Mouse (Mus musculus) hindbrain, embryonic 14.5 days (tissue): Measurements from ENCODE around the gene Hmox2. TPM values are rescaled to one million over a fixed set of nuclear protein-coding genes. Genes with fewer than 3 reads are reported as not detected.

Experiments used
- ATAC-seq: fragments of 200-750 bp; cut with Nextera tagmentation; 2 replicates; pipeline ENCODE4 v1.8.0; 2017; ENCODE audit warnings: moderate number of reproducible peaks, mild to moderate bottlenecking, moderate TSS enrichment, moderate library complexity; ENCODE audit not compliant: low FRiP score
- DNase-seq: peaks from one replicate; pipeline ENCODE4 v3.0.0-alpha.2; 2015; ENCODE audit warnings: low spot score
- H3K27ac ChIP-seq: fragments of 300-500 bp; sonication (generic); 2 replicates; pipeline ENCODE4 v1.5.1; 2014; ENCODE audit warnings: mild to moderate bottlenecking, moderate library complexity
- H3K27me3 ChIP-seq: fragments of 300-500 bp; sonication (generic); 2 replicates; pipeline ENCODE4 v1.6.1; 2014; ENCODE audit warnings: mild to moderate bottlenecking, low read length, mixed read lengths; ENCODE audit not compliant: control insufficient read depth, insufficient read depth
- H3K36me3 ChIP-seq: fragments of 300-500 bp; sonication (generic); replicated peaks from 2 replicates; pipeline ENCODE4 v1.6.1; 2014; ENCODE audit not compliant: control insufficient read depth, insufficient read depth
- H3K4me1 ChIP-seq: fragments of 300-500 bp; sonication (generic); replicated peaks from 2 replicates; pipeline ENCODE4 v1.6.1; 2014; ENCODE audit warnings: antibody characterized with exemption, low read length, mixed read lengths; ENCODE audit not compliant: control insufficient read depth, insufficient read depth
- H3K4me2 ChIP-seq: fragments of 300-500 bp; sonication (generic); replicated peaks from 2 replicates; pipeline ENCODE4 v1.6.1; 2014; ENCODE audit warnings: mild to moderate bottlenecking, moderate library complexity
- H3K4me3 ChIP-seq: fragments of 300-500 bp; sonication (generic); replicated peaks from 2 replicates; pipeline ENCODE4 v1.5.1; 2014; ENCODE audit warnings: mild to moderate bottlenecking, low read length
- H3K9ac ChIP-seq: fragments of 300-500 bp; sonication (generic); 2 replicates; pipeline ENCODE4 v1.6.1; 2014
- H3K9me3 ChIP-seq: fragments of 300-500 bp; sonication (generic); 2 replicates; pipeline ENCODE4 v1.6.1; 2016; ENCODE audit warnings: low read length; ENCODE audit not compliant: control insufficient read depth
- WGBS: fragments of 180-500 bp; shearing (Covaris S2); extraction: QIAGEN DNeasy Blood & Tissue Kit; methylation state at CpG from one replicate; pipeline ENCODE4 v1.1.7; 2014; 5-methylcytosine and 5-hydroxymethylcytosine counted together
- polyA plus RNA-seq: library from polyadenylated mRNA; unstranded; fragments of >200 nt; fragmentation: Nextera tagmentation; extraction: Ambion mirVana; gene quantifications from 2 replicates; pipeline ENCODE4 v1.2.1, GENCODE M21; 2014

Hmox2 gene
- polyA plus RNA-seq, 1 experiment from 2014 or later = 102 TPM

DNA sequence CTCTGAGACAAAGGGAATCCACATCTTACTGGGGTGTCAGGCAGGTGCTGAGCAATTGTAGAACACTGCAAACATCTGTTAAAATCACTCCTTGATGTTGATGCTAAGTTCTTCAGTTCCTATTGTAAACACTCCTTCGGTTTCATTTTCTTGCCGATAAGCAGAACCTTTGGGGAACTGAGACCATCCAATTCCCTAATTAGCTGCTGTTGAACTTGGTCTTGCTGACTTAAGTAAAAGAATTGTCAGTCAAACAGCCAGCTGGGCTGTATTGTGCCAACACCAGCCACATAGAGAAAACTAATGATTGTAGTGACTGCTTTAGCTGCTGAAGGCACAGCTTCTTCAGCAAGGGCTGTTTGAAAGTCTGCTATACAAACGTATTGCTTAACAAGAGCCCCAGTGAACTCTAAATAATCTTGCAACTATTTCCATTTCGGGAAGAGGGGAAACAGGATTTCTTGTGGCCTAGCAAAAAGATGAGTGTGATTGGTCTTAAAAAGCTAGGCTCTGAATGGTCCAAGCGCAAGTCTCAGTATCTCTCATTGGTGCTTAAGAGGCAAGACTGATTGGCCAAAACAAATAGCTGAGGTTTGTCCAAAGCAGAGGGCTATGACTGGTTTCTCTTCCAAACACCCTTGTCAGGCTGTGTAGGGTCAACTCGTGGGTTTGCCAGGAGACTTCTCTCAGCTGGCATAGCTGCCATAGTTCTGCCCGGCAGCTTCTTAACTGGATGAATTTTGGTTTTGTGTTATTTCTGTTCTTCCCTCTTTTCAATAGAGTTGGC lies 3.8 kb upstream of the Hmox2 start:
- DNase-seq (no peak), ATAC-seq (no peak)
- Histone ChIP-seq H3K9me3 (no peaks in the 10 kb centered on the region), H3K9ac (no peak overlapping the region), H3K36me3 (no peaks in the 10 kb centered on the region), H3K4me3 (no peak overlapping the region), H3K4me1 (peaks cover 7% of the 10 kb centered on the region), H3K27me3 (no peaks in the 10 kb centered on the region), H3K27ac (no peak overlapping the region), H3K4me2 (no peak overlapping the region)
- 79% methylated on average over 7 of the region's 7 CpGs for WGBS

DNA sequence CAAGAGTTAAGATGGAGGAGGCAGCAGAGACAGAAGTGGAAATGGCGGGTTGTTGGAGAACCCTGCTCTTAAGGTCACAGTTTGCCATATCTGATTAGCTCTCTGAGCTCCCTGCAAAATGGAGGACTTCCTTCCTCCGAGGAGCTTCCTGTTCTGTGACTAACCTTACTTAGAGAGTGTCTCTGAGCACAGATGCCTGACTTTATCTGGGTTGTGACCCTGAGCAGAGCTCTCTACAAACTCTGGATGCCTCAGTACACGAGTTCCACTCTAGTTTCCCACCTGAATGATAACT lies 3.3 kb upstream of the Hmox2 start:
- no peaks in the 10 kb centered on the region for H3K27me3 ChIP-seq
- DNase-seq = no peak
- WGBS = 73% methylated on average over 3 of the region's 3 CpGs
- no peak overlapping the region for H3K4me2 ChIP-seq
- no peak overlapping the region for H3K27ac ChIP-seq
- H3K9me3 ChIP-seq = no peaks in the 10 kb centered on the region
- H3K9ac ChIP-seq = no peak overlapping the region
- peaks cover 7% of the 10 kb centered on the region for H3K4me1 ChIP-seq
- no peaks in the 10 kb centered on the region for H3K36me3 ChIP-seq
- H3K4me3 ChIP-seq = no peak overlapping the region
- ATAC-seq = no peak

DNA sequence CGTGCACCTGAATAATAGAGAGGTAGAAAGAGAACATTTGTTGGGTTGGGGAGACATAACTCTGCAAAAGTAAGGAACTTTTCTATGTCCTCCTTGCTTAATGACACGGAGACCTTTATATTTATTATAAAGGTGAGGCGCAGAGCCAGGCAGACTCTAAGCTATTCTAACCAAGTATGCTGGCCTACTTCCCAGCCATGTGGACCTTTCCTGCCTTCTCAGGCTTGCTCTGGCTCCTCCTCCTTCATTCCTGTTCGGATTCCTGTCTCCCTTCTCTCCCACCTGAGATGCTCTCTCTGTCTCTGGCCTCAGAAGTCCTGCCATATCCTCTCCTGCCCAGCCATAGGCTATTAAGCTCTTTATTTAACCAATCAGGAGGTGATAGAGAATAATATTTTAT lies 895 bp upstream of the Hmox2 start:
- Histone ChIP-seq H3K9me3 (no peaks in the 10 kb centered on the region), H3K4me2 (no peak overlapping the region), H3K4me3 (no peak overlapping the region), H3K27me3 (no peaks in the 10 kb centered on the region), H3K27ac (no peak overlapping the region), H3K36me3 (no peaks in the 10 kb centered on the region), H3K4me1 (peaks cover 7% of the 10 kb centered on the region), H3K9ac (no peak overlapping the region)
- WGBS = 78% methylated on average over 4 of the region's 4 CpGs
- no peak for ATAC-seq
- no peak for DNase-seq

DNA sequence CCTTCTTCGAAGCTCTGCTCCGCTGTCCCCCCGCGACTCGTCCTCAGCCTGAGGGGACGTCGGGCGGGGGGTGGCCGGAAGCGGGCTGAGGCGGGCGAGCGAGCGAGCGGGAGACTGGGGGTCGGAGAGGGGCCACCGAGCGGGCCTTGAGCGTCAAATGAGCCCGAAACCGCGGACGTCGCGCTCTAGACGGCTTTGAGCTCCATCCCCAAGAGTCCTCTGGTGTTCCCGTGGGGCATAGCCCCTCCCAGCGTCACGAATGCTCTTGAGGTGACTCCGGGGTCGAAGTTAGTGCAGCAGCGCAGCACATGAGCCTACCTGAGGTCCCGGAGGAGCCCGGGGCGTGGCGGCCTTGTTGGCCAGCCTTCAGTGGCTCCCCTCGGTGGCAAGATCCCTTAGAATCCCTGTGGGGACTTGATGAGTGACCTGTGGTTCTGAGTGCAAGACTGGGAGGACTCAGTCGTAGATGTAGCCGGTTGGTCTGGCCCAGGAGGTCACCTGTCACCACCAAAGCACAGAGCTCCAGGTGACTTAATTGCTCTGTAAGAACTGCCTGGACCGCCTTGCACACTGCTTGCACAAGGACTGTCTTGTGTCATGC lies 467 bp downstream of the Hmox2 start:
- peak overlapping the region; percentile 77 for H3K4me2 ChIP-seq
- WGBS = 1% methylated on average over 40 of the region's 40 CpGs
- ATAC-seq (peak; percentile 53), DNase-seq (peak; percentile 30)
- H3K27me3 ChIP-seq = no peaks in the 10 kb centered on the region
- H3K27ac ChIP-seq = peak overlapping the region; percentile 57
- H3K4me1 ChIP-seq = peaks cover 7% of the 10 kb centered on the region
- H3K9me3 ChIP-seq = no peaks in the 10 kb centered on the region
- no peaks in the 10 kb centered on the region for H3K36me3 ChIP-seq
- H3K4me3 ChIP-seq = peak overlapping the region; percentile 70
- H3K9ac ChIP-seq = peak overlapping the region; percentile 85

DNA sequence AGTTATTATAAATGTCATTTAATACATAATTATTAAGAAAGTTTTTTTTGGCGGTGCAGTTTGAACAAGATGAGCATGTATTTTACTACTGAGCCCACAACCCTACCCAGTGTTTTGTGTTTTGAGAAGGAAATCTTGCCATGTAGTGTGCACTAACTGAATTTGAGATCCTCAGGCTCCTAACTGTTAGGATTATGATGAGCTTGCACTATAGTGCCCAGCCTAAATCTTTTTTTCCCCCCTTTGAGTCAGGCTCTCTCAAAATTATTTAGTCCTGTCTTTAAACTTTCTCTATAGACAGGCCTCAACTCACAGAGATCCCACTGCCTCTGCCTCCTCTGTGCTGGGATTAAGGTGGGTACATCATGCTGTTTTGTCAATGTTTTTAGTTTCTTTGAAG lies 1.4 kb downstream of the Hmox2 start:
- H3K36me3 ChIP-seq = no peaks in the 10 kb centered on the region
- no peak overlapping the region for H3K4me3 ChIP-seq
- no peak overlapping the region for H3K27ac ChIP-seq
- WGBS = 93% methylated on average over 1 of the region's 1 CpGs
- no peak overlapping the region for H3K9ac ChIP-seq
- H3K27me3 ChIP-seq = no peaks in the 10 kb centered on the region
- ATAC-seq (no peak), DNase-seq (no peak)
- no peaks in the 10 kb centered on the region for H3K9me3 ChIP-seq
- peak overlapping the region; percentile 77 for H3K4me2 ChIP-seq
- peaks cover 7% of the 10 kb centered on the region for H3K4me1 ChIP-seq

DNA sequence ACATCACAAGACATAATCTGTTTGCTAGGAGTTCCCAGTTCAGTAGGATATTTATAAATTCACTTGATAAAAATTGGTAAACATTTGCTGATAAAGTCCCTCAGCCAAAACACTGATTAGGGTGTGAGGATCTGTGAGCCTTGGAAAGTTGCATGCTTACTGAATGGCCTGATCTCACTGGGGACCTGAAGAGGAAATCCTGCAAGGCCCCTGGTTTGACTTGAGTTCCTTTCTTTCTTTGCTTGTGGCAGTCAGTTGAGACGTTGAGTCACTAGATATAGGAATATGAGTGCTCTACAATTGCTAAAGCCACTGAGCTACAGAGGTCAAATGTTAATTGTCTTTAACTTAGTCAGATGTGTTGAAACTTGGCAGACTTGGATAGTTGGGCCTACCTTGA lies 1.8 kb downstream of the Hmox2 start:
- H3K36me3 ChIP-seq = no peaks in the 10 kb centered on the region
- DNase-seq (no peak), ATAC-seq (no peak)
- no peak overlapping the region for H3K4me3 ChIP-seq
- 88% methylated on average over 1 of the region's 1 CpGs for WGBS
- H3K4me2 ChIP-seq = 0 out of 2 replicates have a peak overlapping the region, but pooled peaks have one; percentile 77
- H3K9ac ChIP-seq = no peak overlapping the region
- H3K27ac ChIP-seq = no peak overlapping the region
- H3K9me3 ChIP-seq = no peaks in the 10 kb centered on the region
- peaks cover 7% of the 10 kb centered on the region for H3K4me1 ChIP-seq
- no peaks in the 10 kb centered on the region for H3K27me3 ChIP-seq

DNA sequence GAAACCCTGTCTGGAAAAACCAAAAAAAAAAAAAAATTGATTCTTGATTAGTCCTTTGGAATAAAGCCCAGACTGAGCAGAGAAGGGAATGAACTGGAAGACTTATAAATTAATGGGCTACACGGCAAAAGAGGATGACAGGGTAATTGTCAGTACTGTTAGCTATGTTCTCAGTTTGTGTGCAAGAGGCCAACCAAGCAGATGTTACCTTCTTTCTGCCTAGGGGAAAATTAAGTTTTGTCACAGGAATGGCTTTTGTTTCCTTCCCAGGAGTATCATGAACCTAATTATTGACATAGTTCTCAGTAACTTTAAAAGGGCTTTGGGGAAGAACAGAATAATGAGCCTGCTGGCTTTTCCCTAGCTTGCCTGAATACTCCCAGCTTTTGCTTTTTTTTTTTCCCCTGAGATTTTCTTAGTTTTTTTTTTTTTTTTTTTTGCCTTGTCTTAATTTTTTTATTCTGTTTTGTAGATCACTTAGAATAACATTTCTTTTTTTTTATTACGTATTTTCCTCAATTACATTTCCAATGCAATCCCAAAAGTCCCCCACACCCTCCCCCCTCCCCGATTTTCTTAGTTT lies 4.7 kb downstream of the Hmox2 start:
- DNase-seq = no peak
- H3K9ac ChIP-seq = no peak overlapping the region
- no peak overlapping the region for H3K4me2 ChIP-seq
- H3K9me3 ChIP-seq = no peaks in the 10 kb centered on the region
- no peak overlapping the region for H3K27ac ChIP-seq
- peaks cover 7% of the 10 kb centered on the region for H3K4me1 ChIP-seq
- WGBS = 76% methylated on average over 3 of the region's 3 CpGs
- no peak overlapping the region for H3K4me3 ChIP-seq
- no peaks in the 10 kb centered on the region for H3K36me3 ChIP-seq
- no peaks in the 10 kb centered on the region for H3K27me3 ChIP-seq
- no peak for ATAC-seq

DNA sequence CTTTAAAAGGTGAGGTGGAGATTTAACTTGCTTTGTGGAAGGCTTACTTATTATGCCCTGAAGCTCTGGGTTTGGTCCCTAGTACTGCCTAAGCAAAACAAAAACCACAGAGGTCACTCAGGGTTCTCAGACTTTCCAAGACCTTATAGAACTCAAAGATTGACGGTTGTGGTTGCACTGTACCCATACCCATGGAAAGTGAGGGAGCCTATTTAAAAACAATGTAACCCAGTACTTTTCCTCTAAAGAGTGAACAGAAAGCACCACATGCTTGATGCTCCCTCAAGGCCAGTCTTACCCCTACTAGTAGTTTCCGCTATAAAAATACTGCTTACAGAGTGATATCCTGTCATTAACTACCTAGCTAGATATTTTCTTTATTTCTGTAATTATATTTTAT lies 10.1 kb downstream of the Hmox2 start:
- DNase-seq (no peak), ATAC-seq (no peak)
- no peak overlapping the region for H3K9ac ChIP-seq
- H3K4me2 ChIP-seq = no peak overlapping the region
- H3K36me3 ChIP-seq = no peaks in the 10 kb centered on the region
- no peaks in the 10 kb centered on the region for H3K4me1 ChIP-seq
- no peak overlapping the region for H3K4me3 ChIP-seq
- no peaks in the 10 kb centered on the region for H3K9me3 ChIP-seq
- H3K27ac ChIP-seq = no peak overlapping the region
- H3K27me3 ChIP-seq = no peaks in the 10 kb centered on the region
- WGBS = 91% methylated on average over 2 of the region's 2 CpGs

DNA sequence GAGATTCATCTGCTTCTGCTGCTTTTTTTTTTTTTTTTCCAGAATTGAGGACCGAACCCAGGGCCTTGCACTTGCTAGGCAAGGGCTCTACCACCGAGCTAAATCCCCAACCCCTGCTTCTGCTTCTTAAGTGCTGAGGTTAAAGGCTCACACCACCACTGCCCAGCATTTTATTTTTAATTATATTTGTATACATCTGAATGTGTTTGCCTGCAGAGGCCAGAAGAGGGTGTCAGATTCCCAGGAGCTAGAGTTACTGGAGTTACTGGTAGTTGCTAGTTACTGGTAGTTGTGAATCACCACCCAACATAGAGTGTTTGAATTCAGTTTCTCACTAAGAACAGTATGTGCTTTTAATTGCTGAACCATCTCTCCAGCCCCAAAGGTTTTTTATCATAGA lies 13.8 kb downstream of the Hmox2 start:
- DNase-seq = no peak
- H3K9me3 ChIP-seq = 0 out of 2 replicates have a peak, but pooled peaks cover 6% of the 10 kb centered on the region
- H3K27me3 ChIP-seq = no peaks in the 10 kb centered on the region
- no peaks in the 10 kb centered on the region for H3K36me3 ChIP-seq
- no peak overlapping the region for H3K4me3 ChIP-seq
- no peak overlapping the region for H3K4me2 ChIP-seq
- no peaks in the 10 kb centered on the region for H3K4me1 ChIP-seq
- 88% methylated on average over 2 of the region's 2 CpGs for WGBS
- ATAC-seq = no peak
- H3K9ac ChIP-seq = no peak overlapping the region
- no peak overlapping the region for H3K27ac ChIP-seq
